Mouse (Mus musculus): ENCODE measurements around the gene Rad51d.

- TF ChIP-seq CTCF (IDR thresholded peaks at IDR 0.05; ENCODE audit: low read depth, low read length), result no peak
- no peak for TF ChIP-seq POLR2A (IDR thresholded peaks at IDR 0.05; ENCODE audit: insufficient read depth, low read length)
Measured at GRCm38 (mm10) chr11:82875631-82876030, 14.8 kb downstream of the Rad51d start.

All from ES-Bruce4 (cell line).